Mouse (Mus musculus): ENCODE data around the gene Mak.
A peak's percentile ranks its signal among the peaks of the same experiment; 100 is the strongest.
"Not testable (repeated sequence)": the region's sequence is repeated elsewhere in the genome, so short reads cannot be mapped to it uniquely, and the experiment has no call there.

Gene Mak

GRCm38 (mm10) chr13:40994487-40995263, 84.8 kb downstream of the Mak start:
- DNase-seq = no peak

- DNase-seq = no peak
Observed at GRCm38 (mm10) chr13:40988418-40988817, 91.1 kb downstream of the Mak start.

- DNase-seq = not testable (repeated sequence)
Observed at GRCm38 (mm10) chr13:40987608-40988303, 91.8 kb downstream of the Mak start.

- no peak for DNase-seq
Observed at GRCm38 (mm10) chr13:40986081-40986480, 93.4 kb downstream of the Mak start.

- DNase-seq = no peak
Observed at GRCm38 (mm10) chr13:40982759-40983158, 96.7 kb downstream of the Mak start.

GRCm38 (mm10) chr13:40979321-40979720, 100.2 kb downstream of the Mak start:
- peak; percentile 90 for DNase-seq

- peak; percentile 89 for DNase-seq
Observed at GRCm38 (mm10) chr13:40978652-40979051, 100.9 kb downstream of the Mak start.

- peak; percentile 88 for DNase-seq
Observed at GRCm38 (mm10) chr13:40977609-40978008, 101.9 kb downstream of the Mak start.
